Mouse (Mus musculus) G1E-ER4 (cell line): ENCODE results near the gene Pea15a. TPM values are rescaled to one million over a fixed set of nuclear protein-coding genes. Genes with fewer than 3 reads are reported as not detected.

ENCODE experiments used
- GATA1 ChIP-seq: IDR thresholded peaks from one replicate; pipeline ENCODE4 v1.8.0; 2012; ENCODE audit warnings: low read length, inconsistent platforms
- polyA plus RNA-seq: library from polyadenylated mRNA; stranded (reverse); fragments of >175 nt; gene quantifications from 2 replicates; pipeline ENCODE4 v1.2.3, GENCODE M21; 2012

The Pea15a gene
- polyA plus RNA-seq, 1 experiment = 3.4 TPM

- TF ChIP-seq GATA1 = no peak
These were observed 8.8 kb downstream of the Pea15a start for GRCm38 (mm10) chr1:172197851-172198250.

GRCm38 (mm10) chr1:172197146-172197545 lies 9.5 kb downstream of the Pea15a start:
- no peak for TF ChIP-seq GATA1

- no peak for TF ChIP-seq GATA1
These were observed 12.2 kb downstream of the Pea15a start for GRCm38 (mm10) chr1:172194435-172194834.

DNA sequence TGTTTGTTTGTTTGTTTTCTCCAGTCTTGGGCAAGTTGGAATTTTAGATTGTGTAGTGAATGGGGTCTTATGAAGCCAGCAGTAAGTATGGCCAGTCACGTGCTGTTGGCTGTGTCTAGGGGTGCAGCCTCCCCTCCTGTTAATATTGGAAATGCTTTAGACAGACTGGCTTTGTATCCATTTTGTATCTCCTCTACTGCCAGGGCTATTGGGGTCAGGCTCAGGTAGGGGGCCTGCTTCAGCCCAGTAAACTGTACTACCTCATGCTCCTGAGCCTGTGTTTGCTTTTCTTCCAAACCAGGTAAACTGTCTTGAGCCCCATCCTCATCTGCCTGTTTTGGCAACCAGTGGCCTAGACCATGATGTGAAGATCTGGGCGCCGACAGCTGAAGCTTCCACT lies 14.4 kb downstream of the Pea15a start:
- no peak for TF ChIP-seq GATA1

DNA sequence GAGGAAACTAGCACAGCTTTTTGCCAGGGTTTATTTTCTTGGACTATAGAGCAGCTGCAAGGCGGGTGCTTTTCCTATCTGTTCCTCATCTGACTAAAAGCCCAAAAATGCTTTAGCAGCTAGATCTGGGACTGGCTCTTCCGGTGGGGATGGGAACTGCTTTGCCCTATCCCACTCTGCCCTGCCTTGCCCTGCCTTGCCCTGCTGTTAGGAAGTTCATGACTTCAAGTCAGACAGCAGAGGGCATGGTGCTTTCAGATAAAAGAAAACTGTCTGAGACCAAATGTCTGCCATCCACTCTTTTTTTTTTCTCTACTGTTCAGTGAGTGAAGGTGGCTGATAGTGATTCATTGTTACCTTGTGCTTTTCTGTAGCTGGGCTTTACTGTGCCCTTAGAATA lies 15.0 kb downstream of the Pea15a start:
- no peak for TF ChIP-seq GATA1

GRCm38 (mm10) chr1:172188891-172189290 lies 17.7 kb downstream of the Pea15a start:
- TF ChIP-seq GATA1 = no peak

DNA sequence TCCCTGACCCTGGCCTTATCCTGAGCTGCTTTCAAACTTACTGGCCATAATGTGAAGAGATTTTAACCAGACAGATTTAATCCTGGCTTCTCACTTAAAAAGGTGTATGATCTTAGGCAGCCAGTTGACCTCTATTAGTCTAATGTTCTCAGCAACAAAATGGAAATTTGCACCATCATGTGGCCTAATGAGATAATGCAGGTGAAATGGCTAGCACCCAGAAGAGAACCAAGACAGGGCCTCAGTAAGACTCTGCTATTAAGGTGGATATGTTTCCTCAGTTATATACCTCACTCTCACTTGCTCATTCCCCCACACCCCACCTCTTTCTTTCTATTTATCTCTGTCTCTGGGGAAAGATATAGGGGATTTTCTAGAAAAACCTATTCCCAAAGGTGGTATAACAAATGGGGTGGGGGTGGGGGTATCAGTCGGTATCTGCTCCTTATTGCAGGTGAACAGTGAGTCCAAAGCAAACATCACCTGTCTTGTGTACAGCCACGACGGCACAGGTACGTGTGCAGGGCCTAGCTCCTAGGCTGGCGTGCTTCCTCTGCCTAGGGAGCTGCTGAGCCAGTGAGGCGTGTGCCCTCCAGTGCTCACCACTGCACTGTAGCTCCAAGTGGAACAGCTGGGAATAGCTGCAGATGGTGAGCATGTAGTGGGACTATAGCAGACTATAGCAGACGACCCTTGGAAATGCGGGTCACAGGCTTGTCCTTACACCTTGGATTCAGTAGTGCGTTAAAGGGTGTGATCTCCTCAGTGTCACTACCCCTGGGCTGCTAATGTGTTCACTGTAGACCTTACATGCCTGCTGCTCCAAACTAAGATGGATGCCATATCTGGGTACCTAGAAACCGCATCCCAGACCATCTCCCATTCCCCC lies 20.0 kb downstream of the Pea15a start:
- no peak for TF ChIP-seq GATA1

DNA sequence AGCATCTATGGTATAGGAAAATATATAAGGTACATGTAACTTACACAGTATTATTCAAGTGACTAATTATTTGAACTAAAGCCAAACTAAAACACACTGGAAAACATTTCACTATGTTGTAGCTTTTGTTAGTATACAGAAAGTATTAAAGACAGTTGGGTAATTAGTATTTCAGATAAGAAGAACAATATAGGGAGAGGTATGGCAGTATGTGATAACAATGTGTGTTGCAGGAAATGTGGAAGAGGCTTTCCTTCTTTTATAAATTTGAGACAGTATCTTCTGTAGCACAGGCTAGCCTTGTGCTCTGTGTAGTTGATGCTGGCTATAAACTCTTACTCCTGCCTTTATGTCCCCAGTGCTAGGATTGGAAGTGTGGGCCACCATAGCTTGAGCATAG lies 22.7 kb downstream of the Pea15a start:
- TF ChIP-seq GATA1 = no peak

- no peak for TF ChIP-seq GATA1
These were observed 23.5 kb downstream of the Pea15a start for GRCm38 (mm10) chr1:172183056-172183455.

DNA sequence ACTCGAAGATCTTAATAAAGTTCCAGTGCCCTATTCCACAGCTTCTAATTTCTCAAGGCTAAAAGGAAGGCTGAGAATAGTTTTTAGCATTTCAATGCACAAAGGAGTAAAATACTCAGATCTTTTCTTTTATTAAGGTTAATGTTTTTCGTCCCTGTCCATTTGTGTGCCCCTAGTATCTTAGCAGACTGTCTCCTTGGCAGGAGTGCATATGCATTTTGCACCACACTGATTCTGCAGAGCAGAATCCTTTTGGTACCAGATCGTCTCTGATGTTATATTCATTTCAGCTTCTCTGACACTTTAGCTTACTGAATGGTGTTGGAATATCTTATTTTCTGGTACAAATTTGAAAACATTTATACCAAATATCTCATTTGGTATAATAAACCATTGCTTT lies 24.8 kb downstream of the Pea15a start:
- no peak for TF ChIP-seq GATA1

DNA sequence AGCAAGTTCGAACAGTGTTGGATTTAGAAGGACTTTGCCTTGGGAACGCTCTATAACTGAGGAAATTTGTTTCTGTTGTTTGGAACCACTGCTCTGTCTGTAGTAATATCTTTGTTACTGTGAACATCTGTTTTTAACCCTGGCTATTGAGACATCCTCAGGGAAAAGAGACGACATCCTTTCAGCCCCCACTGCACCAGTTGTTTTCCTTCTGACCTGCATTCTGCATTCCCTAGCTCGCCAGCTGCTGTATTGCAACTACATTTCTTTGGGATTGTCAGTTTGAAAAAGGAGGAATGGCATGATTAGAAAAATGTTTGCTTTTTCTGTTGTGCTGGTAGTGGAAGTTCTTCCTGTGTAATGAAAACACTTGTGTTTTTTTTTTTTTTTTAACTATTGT lies 25.7 kb downstream of the Pea15a start:
- no peak for TF ChIP-seq GATA1

DNA sequence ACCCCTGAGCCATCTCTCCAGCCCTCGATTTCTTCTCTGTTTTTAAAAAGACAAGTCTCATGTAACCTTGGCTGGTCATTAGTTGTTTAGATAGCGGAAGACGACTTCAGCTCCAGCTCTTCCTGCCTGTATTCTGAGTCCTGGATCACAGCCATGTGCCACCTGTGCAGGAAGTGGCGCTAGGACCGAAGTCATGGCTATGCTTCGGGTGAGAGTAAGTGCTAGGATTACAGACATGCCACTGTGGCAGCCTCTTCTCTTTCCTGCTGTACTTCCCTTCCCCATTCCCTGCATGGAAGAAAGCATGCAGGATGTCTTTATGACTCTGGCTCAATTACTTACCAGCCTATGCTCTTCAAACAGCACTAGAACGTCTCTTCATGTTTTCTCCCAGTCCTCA lies 27.5 kb downstream of the Pea15a start:
- TF ChIP-seq GATA1 = no peak

DNA sequence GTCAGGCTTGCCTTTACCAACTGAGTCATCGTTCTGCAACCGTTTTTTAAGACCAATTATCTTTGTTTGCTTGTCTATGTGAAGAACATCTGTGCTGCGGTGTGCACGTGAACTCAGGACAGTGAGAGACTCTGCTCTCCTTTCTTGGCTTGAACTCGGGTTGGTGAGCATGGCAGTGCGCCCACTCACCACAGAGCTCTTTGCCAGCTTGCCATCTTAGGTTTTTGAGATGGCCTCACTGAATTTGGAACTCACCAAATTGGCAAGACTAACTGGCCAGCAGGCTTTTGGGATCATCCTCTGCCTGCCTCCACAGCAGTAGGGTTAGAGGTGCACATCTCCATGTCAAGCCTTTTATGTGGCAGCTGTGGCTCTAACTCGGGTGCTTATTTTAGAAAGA lies 28.8 kb downstream of the Pea15a start:
- no peak for TF ChIP-seq GATA1

GRCm38 (mm10) chr1:172173181-172173580 lies 33.4 kb downstream of the Pea15a start:
- no peak for TF ChIP-seq GATA1

DNA sequence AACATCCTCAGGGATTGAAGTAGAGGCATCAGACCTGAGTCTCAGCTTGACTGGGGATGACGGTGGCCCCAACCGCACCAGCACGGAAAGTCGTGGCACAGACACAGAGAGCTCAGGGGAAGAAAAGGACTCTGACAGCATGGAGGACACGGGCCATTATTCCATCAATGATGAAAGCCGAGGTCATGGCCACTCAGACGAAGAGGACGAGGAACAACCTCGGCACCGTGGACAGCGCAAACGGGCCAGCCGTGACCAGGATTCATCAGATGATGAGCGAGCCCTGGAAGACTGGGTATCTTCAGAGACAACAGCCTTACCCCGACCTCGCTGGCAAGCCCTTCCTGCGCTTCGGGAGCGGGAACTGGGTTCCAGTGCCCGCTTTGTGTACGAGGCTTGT lies 34.2 kb downstream of the Pea15a start:
- no peak for TF ChIP-seq GATA1

DNA sequence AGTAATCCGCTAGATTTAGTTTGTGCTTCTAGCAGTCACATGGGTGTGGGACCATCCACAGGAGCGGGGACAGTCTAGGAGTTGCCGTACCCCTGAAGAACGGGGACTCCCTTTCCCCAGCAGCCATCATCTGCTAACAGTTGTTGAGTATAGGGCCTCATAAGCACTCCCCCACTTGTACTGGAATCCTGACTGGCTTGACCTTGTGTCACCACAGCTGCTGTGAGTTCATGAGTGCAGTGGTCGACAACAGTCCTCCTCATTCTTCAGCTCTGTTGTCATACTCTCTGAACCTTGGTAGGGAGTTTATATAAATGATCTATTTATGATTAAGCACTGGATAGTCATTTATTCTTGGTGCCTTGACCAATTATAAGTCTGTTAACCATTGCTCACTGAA lies 36.8 kb downstream of the Pea15a start:
- TF ChIP-seq GATA1 = no peak

- no peak for TF ChIP-seq GATA1
These were observed 38.7 kb downstream of the Pea15a start for GRCm38 (mm10) chr1:172167911-172168310.

GRCm38 (mm10) chr1:172162959-172163358 lies 43.6 kb downstream of the Pea15a start:
- no peak for TF ChIP-seq GATA1

GRCm38 (mm10) chr1:172162009-172162408 lies 44.6 kb downstream of the Pea15a start:
- no peak for TF ChIP-seq GATA1
